Mouse (Mus musculus): Measurements from ENCODE around the gene Tnrc6b. TPM values are rescaled to one million over a fixed set of nuclear protein-coding genes. Genes with fewer than 3 reads are reported as not detected.
A peak's percentile ranks its signal among the peaks of the same experiment; 100 is the strongest.

Tnrc6b gene
- polyA plus RNA-seq, 1 experiment from 2014 or later = 27.4 TPM

DNA sequence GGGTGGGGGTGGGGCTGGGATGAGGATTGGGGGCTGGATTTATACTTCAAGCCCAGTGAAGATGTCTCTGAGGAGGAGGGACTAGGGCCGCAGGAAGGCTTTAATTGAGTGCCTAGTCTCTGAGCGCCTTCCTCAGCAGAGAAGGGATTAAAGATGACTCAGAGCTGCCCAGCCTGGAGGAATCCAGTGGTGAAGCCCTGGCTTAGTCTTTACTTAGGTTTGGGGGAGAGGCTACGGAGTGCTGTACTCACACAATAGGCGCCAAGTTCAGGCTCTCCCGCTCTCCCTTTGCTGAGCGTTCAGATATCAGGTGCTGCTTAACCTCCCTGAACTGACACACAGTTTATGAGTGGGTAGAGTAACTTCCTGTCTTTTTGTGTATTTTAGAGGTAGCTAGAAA is 86.6 kb downstream of the Tnrc6b start:
- Histone ChIP-seq H3K9ac (replicated peaks; ENCODE audit: low read length) (peak overlapping the region; percentile 65), H3K9me3 (ENCODE audit: low read length) (no peaks in the 10 kb centered on the region), H3K27me3 (ENCODE audit: insufficient read depth, low read length) (no peaks in the 10 kb centered on the region), H3K4me3 (ENCODE audit: low read length) (peak overlapping the region; percentile 71), H3K4me1 (ENCODE audit: insufficient read depth, low read length) (peaks cover 30% of the 10 kb centered on the region), H3K27ac (ENCODE audit: low read length) (peak overlapping the region; percentile 77), H3K36me3 (ENCODE audit: insufficient read depth, low read length) (no peaks in the 10 kb centered on the region), H3K4me2 (replicated peaks; ENCODE audit: low read depth, low read length) (peak overlapping the region; percentile 65)
- ATAC-seq (ENCODE audit: low FRiP score, low TSS enrichment) = peak; percentile 75
- WGBS = 0% methylated on average over 6 of the region's 6 CpGs

DNA sequence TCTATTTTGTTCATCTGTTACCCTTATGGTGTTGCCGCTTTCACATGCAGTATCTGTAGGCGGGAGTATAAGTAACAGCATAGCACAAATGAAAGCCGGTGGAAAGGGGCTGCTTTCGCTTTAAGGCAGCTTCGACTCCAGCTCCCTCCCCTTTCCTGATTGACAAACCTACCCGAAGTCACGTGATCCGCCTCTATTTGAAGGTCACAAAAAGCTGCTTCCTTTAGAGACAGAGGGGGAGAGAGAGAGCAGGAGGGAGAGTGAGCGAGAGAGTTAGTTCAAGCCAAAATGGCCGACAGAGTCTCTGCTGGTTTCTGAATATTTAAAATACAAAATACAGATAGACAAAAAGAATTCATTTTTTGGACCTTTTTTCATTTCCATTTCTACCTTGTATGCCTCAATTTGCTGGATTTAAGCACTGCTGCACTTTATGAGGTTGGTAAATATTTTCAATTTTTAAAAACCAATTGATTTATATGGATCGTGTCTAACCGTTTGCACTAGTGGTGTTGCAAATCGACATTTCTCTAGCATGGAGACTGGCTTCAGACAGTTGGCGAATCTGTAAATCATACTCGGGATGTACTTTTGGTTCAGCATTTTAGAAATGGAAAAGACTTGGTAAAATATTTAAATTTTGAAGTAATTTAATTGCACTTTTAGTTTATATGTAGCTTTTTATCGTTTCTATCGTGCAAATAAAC is 87.4 kb downstream of the Tnrc6b start:
- Histone ChIP-seq H3K9ac (replicated peaks; ENCODE audit: low read length) (peak overlapping the region; percentile 83), H3K27me3 (ENCODE audit: insufficient read depth, low read length) (no peaks in the 10 kb centered on the region), H3K4me1 (ENCODE audit: insufficient read depth, low read length) (peaks cover 32% of the 10 kb centered on the region), H3K4me3 (ENCODE audit: low read length) (peak overlapping the region; percentile 71), H3K4me2 (replicated peaks; ENCODE audit: low read depth, low read length) (peak overlapping the region; percentile 74), H3K9me3 (ENCODE audit: low read length) (no peaks in the 10 kb centered on the region), H3K36me3 (ENCODE audit: insufficient read depth, low read length) (no peaks in the 10 kb centered on the region), H3K27ac (ENCODE audit: low read length) (peak overlapping the region; percentile 92)
- peak; percentile 94 for ATAC-seq (ENCODE audit: low FRiP score, low TSS enrichment)
- WGBS = under 1% methylated on average over 17 of the region's 17 CpGs

- 0% methylated on average over 10 of the region's 10 CpGs for WGBS
- no peaks in the 10 kb centered on the region for H3K9me3 ChIP-seq (ENCODE audit: low read length)
- H3K9ac ChIP-seq (replicated peaks; ENCODE audit: low read length) = peak overlapping the region; percentile 83
- H3K4me1 ChIP-seq (ENCODE audit: insufficient read depth, low read length) = peaks cover 32% of the 10 kb centered on the region
- H3K27ac ChIP-seq (ENCODE audit: low read length) = peak overlapping the region; percentile 92
- peak overlapping the region; percentile 71 for H3K4me3 ChIP-seq (ENCODE audit: low read length)
- H3K27me3 ChIP-seq (ENCODE audit: insufficient read depth, low read length) = no peaks in the 10 kb centered on the region
- no peaks in the 10 kb centered on the region for H3K36me3 ChIP-seq (ENCODE audit: insufficient read depth, low read length)
- peak overlapping the region; percentile 74 for H3K4me2 ChIP-seq (replicated peaks; ENCODE audit: low read depth, low read length)
- ATAC-seq (ENCODE audit: low FRiP score, low TSS enrichment) = 0 out of 2 replicates have a peak, but pooled peaks have one; percentile 40
Measured at GRCm38 (mm10) chr15:80799074-80799633, 88.0 kb downstream of the Tnrc6b start.

- H3K4me3 ChIP-seq (ENCODE audit: low read length) = peak overlapping the region; percentile 71
- H3K27ac ChIP-seq (ENCODE audit: low read length) = peak overlapping the region; percentile 92
- peak overlapping the region; percentile 83 for H3K9ac ChIP-seq (replicated peaks; ENCODE audit: low read length)
- peak overlapping the region; percentile 74 for H3K4me2 ChIP-seq (replicated peaks; ENCODE audit: low read depth, low read length)
- WGBS = 0% methylated on average over 10 of the region's 10 CpGs
- no peaks in the 10 kb centered on the region for H3K36me3 ChIP-seq (ENCODE audit: insufficient read depth, low read length)
- no peaks in the 10 kb centered on the region for H3K9me3 ChIP-seq (ENCODE audit: low read length)
- H3K4me1 ChIP-seq (ENCODE audit: insufficient read depth, low read length) = peaks cover 32% of the 10 kb centered on the region
- no peaks in the 10 kb centered on the region for H3K27me3 ChIP-seq (ENCODE audit: insufficient read depth, low read length)
- peak; percentile 55; the same call in 1 of the 2 replicates for ATAC-seq (ENCODE audit: low FRiP score, low TSS enrichment)
Measured at GRCm38 (mm10) chr15:80799634-80800137, 88.6 kb downstream of the Tnrc6b start.

- WGBS = 20% methylated on average over 3 of the region's 3 CpGs
- H3K9ac ChIP-seq (replicated peaks; ENCODE audit: low read length) = 0 out of 2 replicates have a peak overlapping the region, but pooled peaks have one; percentile 51
- 0 out of 2 replicates have a peak overlapping the region, but pooled peaks have one; percentile 63 for H3K27ac ChIP-seq (ENCODE audit: low read length)
Measured at GRCm38 (mm10) chr15:80800201-80800600, 89.1 kb downstream of the Tnrc6b start.

GRCm38 (mm10) chr15:80800765-80801164 is 89.7 kb downstream of the Tnrc6b start:
- Histone ChIP-seq H3K9me3 (ENCODE audit: low read length) (no peaks in the 10 kb centered on the region), H3K4me2 (replicated peaks; ENCODE audit: low read depth, low read length) (peak overlapping the region; percentile 74), H3K4me1 (ENCODE audit: insufficient read depth, low read length) (peaks cover 32% of the 10 kb centered on the region), H3K27me3 (ENCODE audit: insufficient read depth, low read length) (no peaks in the 10 kb centered on the region), H3K9ac (replicated peaks; ENCODE audit: low read length) (peak overlapping the region; percentile 46; the same call in 1 of the 2 replicates), H3K36me3 (ENCODE audit: insufficient read depth, low read length) (no peaks in the 10 kb centered on the region), H3K4me3 (ENCODE audit: low read length) (peak overlapping the region; percentile 71), H3K27ac (ENCODE audit: low read length) (peak overlapping the region; percentile 7; the same call in 1 of the 2 replicates)
- ATAC-seq (ENCODE audit: low FRiP score, low TSS enrichment) = no peak
- 14% methylated on average over 4 of the region's 4 CpGs for WGBS

More at GRCm38 (mm10) chr15:80800201-80800600, 89.1 kb downstream of the Tnrc6b start:
- Histone ChIP-seq H3K4me2 (replicated peaks; ENCODE audit: low read depth, low read length) (peak overlapping the region; percentile 74), H3K36me3 (ENCODE audit: insufficient read depth, low read length) (no peaks in the 10 kb centered on the region), H3K9me3 (ENCODE audit: low read length) (no peaks in the 10 kb centered on the region), H3K4me1 (ENCODE audit: insufficient read depth, low read length) (peaks cover 32% of the 10 kb centered on the region), H3K4me3 (ENCODE audit: low read length) (peak overlapping the region; percentile 71), H3K27me3 (ENCODE audit: insufficient read depth, low read length) (no peaks in the 10 kb centered on the region)
- no peak for ATAC-seq (ENCODE audit: low FRiP score, low TSS enrichment)

GRCm38 (mm10) chr15:80801597-80801996 is 90.5 kb downstream of the Tnrc6b start:
- peak overlapping the region; percentile 74 for H3K4me2 ChIP-seq (replicated peaks; ENCODE audit: low read depth, low read length)
- 32% methylated on average over 1 of the region's 1 CpGs for whole genome bisulfite sequencing
- no peaks in the 10 kb centered on the region for H3K9me3 ChIP-seq (ENCODE audit: low read length)

DNA sequence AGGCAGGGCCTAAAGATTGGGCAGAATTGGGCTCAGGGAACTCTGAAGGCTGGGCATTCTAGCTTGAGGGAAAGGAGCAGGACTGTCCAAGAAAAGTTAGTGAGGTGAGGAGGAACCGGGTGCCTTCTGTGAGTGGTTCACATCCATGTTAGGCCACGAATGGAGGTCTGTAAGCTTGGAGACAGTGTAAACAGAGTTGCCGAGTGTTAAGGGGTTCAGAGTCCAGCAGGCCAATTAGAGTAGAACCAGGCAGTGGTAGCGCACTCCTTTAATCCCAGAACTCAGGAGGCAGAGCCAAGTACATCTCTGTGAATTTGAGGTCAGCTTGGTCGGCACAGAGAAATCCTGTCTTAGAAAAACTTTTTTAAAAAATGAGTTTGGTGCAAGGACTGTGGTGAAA is 96.0 kb downstream of the Tnrc6b start:
- H3K27ac ChIP-seq (ENCODE audit: low read length) = no peak overlapping the region
- H3K27me3 ChIP-seq (ENCODE audit: insufficient read depth, low read length) = no peaks in the 10 kb centered on the region
- no peak overlapping the region for H3K4me2 ChIP-seq (replicated peaks; ENCODE audit: low read depth, low read length)
- H3K4me1 ChIP-seq (ENCODE audit: insufficient read depth, low read length) = peaks cover 14% of the 10 kb centered on the region; the same call in 1 of the 2 replicates
- H3K9ac ChIP-seq (replicated peaks; ENCODE audit: low read length) = no peak overlapping the region
- H3K36me3 ChIP-seq (ENCODE audit: insufficient read depth, low read length) = no peaks in the 10 kb centered on the region
- ATAC-seq (ENCODE audit: low FRiP score, low TSS enrichment) = no peak
- H3K9me3 ChIP-seq (ENCODE audit: low read length) = no peaks in the 10 kb centered on the region
- H3K4me3 ChIP-seq (ENCODE audit: low read length) = no peak overlapping the region
- 70% methylated on average over 5 of the region's 5 CpGs for WGBS

More at GRCm38 (mm10) chr15:80801597-80801996, 90.5 kb downstream of the Tnrc6b start:
- Histone ChIP-seq H3K4me1 (ENCODE audit: insufficient read depth, low read length) (peaks cover 32% of the 10 kb centered on the region), H3K4me3 (ENCODE audit: low read length) (no peak overlapping the region), H3K9ac (replicated peaks; ENCODE audit: low read length) (no peak overlapping the region), H3K36me3 (ENCODE audit: insufficient read depth, low read length) (no peaks in the 10 kb centered on the region), H3K27ac (ENCODE audit: low read length) (no peak overlapping the region), H3K27me3 (ENCODE audit: insufficient read depth, low read length) (no peaks in the 10 kb centered on the region)
- no peak for ATAC-seq (ENCODE audit: low FRiP score, low TSS enrichment)

GRCm38 (mm10) chr15:80810226-80810625 is 99.1 kb downstream of the Tnrc6b start:
- Histone ChIP-seq H3K27me3 (ENCODE audit: insufficient read depth, low read length) (no peaks in the 10 kb centered on the region), H3K27ac (ENCODE audit: low read length) (no peak overlapping the region), H3K36me3 (ENCODE audit: insufficient read depth, low read length) (no peaks in the 10 kb centered on the region), H3K4me2 (replicated peaks; ENCODE audit: low read depth, low read length) (no peak overlapping the region), H3K9ac (replicated peaks; ENCODE audit: low read length) (no peak overlapping the region), H3K4me3 (ENCODE audit: low read length) (no peak overlapping the region), H3K4me1 (ENCODE audit: insufficient read depth, low read length) (peaks cover 20% of the 10 kb centered on the region), H3K9me3 (ENCODE audit: low read length) (0 out of 2 replicates have a peak, but pooled peaks cover under 1% of the 10 kb centered on the region)
- ATAC-seq (ENCODE audit: low FRiP score, low TSS enrichment) = no peak
- WGBS = 84% methylated on average over 3 of the region's 3 CpGs

All from kidney, embryonic 16.5 days (tissue).